Mouse (Mus musculus) liver, postnatal 0 days (tissue): ENCODE measurements at regions not wholly inside any gene's neighbourhood (a gene's known extent, or its start where the extent isn't known, plus 50 kb on each side); places are given as distances from the start of the nearest gene placed in this dataset.

Experiments used
- ATAC-seq: fragments of 200-750 bp; cut with Nextera tagmentation; 2 replicates; pipeline ENCODE4 v1.8.0; 2017; ENCODE audit warnings: mild to moderate bottlenecking, moderate library complexity
- DNase-seq: peaks from one replicate; pipeline ENCODE4 v3.0.0-alpha.2; 2016
- H3K27ac ChIP-seq: fragments of 300-500 bp; sonication (generic); 2 replicates; pipeline ENCODE4 v1.5.1; 2014; ENCODE audit warnings: antibody characterized with exemption, moderate library complexity, mild to moderate bottlenecking, low read depth
- H3K27me3 ChIP-seq: fragments of 300-500 bp; sonication (generic); 2 replicates; pipeline ENCODE4 v1.6.1; 2014; ENCODE audit warnings: low read length, control low read depth, mixed read lengths; ENCODE audit not compliant: insufficient read depth
- H3K36me3 ChIP-seq: fragments of 300-500 bp; sonication (generic); replicated peaks from 2 replicates; pipeline ENCODE4 v1.6.1; 2014; ENCODE audit warnings: mild to moderate bottlenecking, control low read depth, low read length, moderate library complexity, mixed read lengths; ENCODE audit not compliant: insufficient read depth
- H3K4me1 ChIP-seq: fragments of 300-500 bp; sonication (generic); 2 replicates; pipeline ENCODE4 v1.6.1; 2014; ENCODE audit warnings: antibody characterized with exemption, mild to moderate bottlenecking, control low read depth; ENCODE audit not compliant: insufficient read depth
- H3K4me2 ChIP-seq: fragments of 300-500 bp; sonication (generic); 2 replicates; pipeline ENCODE4 v1.6.1; 2014; ENCODE audit warnings: low read depth, mild to moderate bottlenecking, low read length, moderate library complexity, mixed read lengths
- H3K4me3 ChIP-seq: fragments of 300-500 bp; sonication (generic); 2 replicates; pipeline ENCODE4 v1.5.1; 2014; ENCODE audit warnings: low read depth, low read length
- H3K9ac ChIP-seq: fragments of 300-500 bp; sonication (generic); replicated peaks from 2 replicates; pipeline ENCODE4 v1.6.1; 2014; ENCODE audit warnings: mild to moderate bottlenecking, moderate library complexity
- H3K9me3 ChIP-seq: fragments of 300-500 bp; sonication (generic); 2 replicates; pipeline ENCODE4 v1.6.1; 2016; ENCODE audit warnings: mild to moderate bottlenecking, control low read depth, low read length, mixed read lengths
- CTCF ChIP-seq: sonication (generic); IDR thresholded peaks from 2 replicates; pipeline ENCODE4 v1.5.1; 2016; ENCODE audit warnings: antibody characterized with exemption, low read depth
- EP300 ChIP-seq: IDR thresholded peaks from 2 replicates; pipeline ENCODE4 v1.6.1; 2016; ENCODE audit warnings: antibody characterized with exemption, low read depth, mild to moderate bottlenecking
- WGBS: fragments of 180-500 bp; shearing (Covaris S2); extraction: QIAGEN DNeasy Blood & Tissue Kit; methylation state at CpG from one replicate; pipeline ENCODE4 v1.1.7; 2014; ENCODE audit not compliant: insufficient replicate concordance; 5-methylcytosine and 5-hydroxymethylcytosine counted together

- Histone ChIP-seq H3K4me2 (no peak overlapping the region), H3K4me1 (no peaks in the 10 kb centered on the region), H3K36me3 (no peaks in the 10 kb centered on the region), H3K27ac (no peak overlapping the region), H3K27me3 (no peaks in the 10 kb centered on the region), H3K9ac (no peak overlapping the region), H3K9me3 (no peaks in the 10 kb centered on the region), H3K4me3 (no peak overlapping the region)
- TF ChIP-seq CTCF (no peak), EP300 (no peak)
- 73% methylated on average over 3 of the region's 3 CpGs for WGBS
- ATAC-seq (no peak), DNase-seq (no peak)
These were observed 610.0 kb downstream of the Prkd1 start for GRCm38 (mm10) chr12:50038808-50039374.

- 75% methylated on average over 2 of the region's 2 CpGs for WGBS
- Histone ChIP-seq H3K4me1 (no peaks in the 10 kb centered on the region), H3K9ac (no peak overlapping the region), H3K27ac (no peak overlapping the region), H3K27me3 (no peaks in the 10 kb centered on the region), H3K4me3 (no peak overlapping the region), H3K9me3 (no peaks in the 10 kb centered on the region), H3K4me2 (no peak overlapping the region), H3K36me3 (no peaks in the 10 kb centered on the region)
- ATAC-seq (no peak), DNase-seq (no peak)
- TF ChIP-seq CTCF, result no peak
- TF ChIP-seq EP300, result no peak
These were observed 587.6 kb downstream of the Prkd1 start for GRCm38 (mm10) chr12:50061286-50061685.

GRCm38 (mm10) chr12:50066394-50066793 lies 582.5 kb downstream of the Prkd1 start:
- H3K27me3 ChIP-seq, result no peaks in the 10 kb centered on the region
- no peak for TF ChIP-seq EP300
- H3K9ac ChIP-seq, result no peak overlapping the region
- DNase-seq (no peak), ATAC-seq (no peak)
- H3K4me1 ChIP-seq, result no peaks in the 10 kb centered on the region
- no peak overlapping the region for H3K27ac ChIP-seq
- no peak overlapping the region for H3K4me3 ChIP-seq
- 73% methylated on average over 4 of the region's 4 CpGs for WGBS
- H3K4me2 ChIP-seq, result no peak overlapping the region
- no peaks in the 10 kb centered on the region for H3K9me3 ChIP-seq
- no peaks in the 10 kb centered on the region for H3K36me3 ChIP-seq

DNA sequence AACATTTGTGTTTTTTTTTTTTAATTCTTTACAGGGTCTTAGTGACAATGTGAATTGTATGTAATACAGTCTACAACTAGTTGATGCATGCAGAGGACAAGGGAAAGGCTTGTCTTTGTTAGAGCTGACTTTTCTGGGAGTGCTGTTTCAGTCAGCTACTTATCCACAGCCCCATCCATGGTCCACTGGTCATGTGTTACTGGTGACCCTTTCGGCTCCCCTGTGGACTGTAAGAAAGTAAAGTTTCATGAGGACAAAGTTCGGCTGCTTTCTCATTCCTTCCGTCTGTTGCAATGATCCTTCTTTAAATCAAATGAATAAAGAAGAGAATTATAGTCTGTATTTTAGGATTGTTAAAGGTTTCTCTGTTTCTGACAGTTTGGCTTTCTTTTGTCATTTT lies 577.1 kb downstream of the Prkd1 start:
- H3K27ac ChIP-seq, result no peak overlapping the region
- H3K4me3 ChIP-seq, result no peak overlapping the region
- no peak overlapping the region for H3K9ac ChIP-seq
- ATAC-seq (no peak), DNase-seq (no peak)
- H3K4me1 ChIP-seq, result no peaks in the 10 kb centered on the region
- H3K27me3 ChIP-seq, result no peaks in the 10 kb centered on the region
- H3K4me2 ChIP-seq, result no peak overlapping the region
- 74% methylated on average over 3 of the region's 3 CpGs for WGBS
- H3K36me3 ChIP-seq, result no peaks in the 10 kb centered on the region
- no peak for TF ChIP-seq CTCF
- no peak for TF ChIP-seq EP300
- H3K9me3 ChIP-seq, result no peaks in the 10 kb centered on the region

DNA sequence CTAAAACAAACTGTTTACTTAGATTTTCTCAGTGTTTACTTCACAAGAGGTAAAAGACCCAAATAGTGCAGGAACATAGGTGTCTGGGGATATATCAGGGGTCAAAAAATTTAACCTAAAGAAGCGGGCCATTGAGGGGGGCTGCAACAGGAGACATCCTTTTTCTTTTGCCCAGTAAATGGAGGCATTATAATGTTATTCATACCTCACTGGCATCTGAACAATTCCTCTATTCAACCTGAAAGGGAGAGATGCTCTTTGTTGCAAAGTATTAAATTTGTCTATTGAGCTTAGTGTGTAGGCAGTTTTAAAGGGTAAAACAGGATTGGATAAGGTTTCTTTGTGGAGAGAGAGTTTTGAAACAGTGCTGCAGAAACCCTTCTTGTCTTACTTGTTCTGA lies 576.5 kb downstream of the Prkd1 start:
- no peaks in the 10 kb centered on the region for H3K9me3 ChIP-seq
- H3K9ac ChIP-seq, result no peak overlapping the region
- ATAC-seq (no peak), DNase-seq (no peak)
- H3K4me3 ChIP-seq, result no peak overlapping the region
- no peaks in the 10 kb centered on the region for H3K4me1 ChIP-seq
- H3K36me3 ChIP-seq, result no peaks in the 10 kb centered on the region
- H3K27ac ChIP-seq, result no peak overlapping the region
- H3K27me3 ChIP-seq, result no peaks in the 10 kb centered on the region
- no peak for TF ChIP-seq EP300
- no peak overlapping the region for H3K4me2 ChIP-seq
- 63% methylated on average over 1 of the region's 1 CpGs for WGBS

DNA sequence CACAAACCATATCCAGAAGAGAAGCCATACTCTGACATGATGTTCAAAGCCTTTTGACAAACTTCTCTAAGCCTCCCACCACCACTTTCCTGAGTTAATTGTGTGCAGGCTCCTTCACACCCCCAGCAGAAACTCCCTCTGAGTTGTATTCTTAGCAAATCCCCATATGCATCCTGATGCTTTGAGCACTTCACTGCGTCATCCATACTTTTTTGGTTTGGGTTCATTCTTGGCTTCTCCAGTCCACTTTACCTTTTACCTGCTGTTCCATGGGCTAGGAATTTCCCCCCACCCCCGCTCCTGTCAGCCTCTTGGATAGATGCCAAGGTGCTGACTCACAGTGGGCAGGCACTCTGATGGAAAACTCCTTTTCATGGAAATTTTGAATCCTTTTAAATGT lies 575.2 kb downstream of the Prkd1 start:
- ATAC-seq, result no peak
- H3K4me3 ChIP-seq, result no peak overlapping the region
- H3K27ac ChIP-seq, result no peak overlapping the region
- no peaks in the 10 kb centered on the region for H3K9me3 ChIP-seq
- no peaks in the 10 kb centered on the region for H3K27me3 ChIP-seq
- DNase-seq, result no peak
- 57% methylated on average over 2 of the region's 2 CpGs for whole genome bisulfite sequencing
- no peaks in the 10 kb centered on the region for H3K4me1 ChIP-seq
- no peak overlapping the region for H3K9ac ChIP-seq
- no peaks in the 10 kb centered on the region for H3K36me3 ChIP-seq
- no peak overlapping the region for H3K4me2 ChIP-seq
- TF ChIP-seq CTCF (no peak), EP300 (no peak)

DNA sequence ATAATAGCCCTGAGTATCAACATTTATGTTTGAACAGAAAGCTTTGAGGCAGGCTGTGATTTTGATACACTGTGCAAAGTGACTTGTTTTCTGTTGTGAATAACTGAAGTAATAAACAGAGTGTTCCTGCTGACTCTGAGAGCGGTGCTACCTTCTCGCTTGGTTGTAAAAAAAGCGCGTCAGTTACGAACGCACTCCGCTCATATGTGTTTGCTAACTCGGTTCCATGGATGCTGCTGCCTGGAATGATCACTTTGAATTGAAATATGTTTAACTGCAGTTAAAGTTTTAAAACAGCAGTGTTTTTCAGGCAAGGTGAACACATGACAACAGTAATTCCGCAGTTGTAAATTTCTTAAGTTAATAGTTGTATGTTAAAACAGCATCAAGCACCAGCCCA lies 567.7 kb downstream of the Prkd1 start:
- Histone ChIP-seq H3K4me2 (no peak overlapping the region), H3K9ac (no peak overlapping the region), H3K9me3 (no peaks in the 10 kb centered on the region), H3K27me3 (no peaks in the 10 kb centered on the region), H3K27ac (no peak overlapping the region), H3K4me3 (no peak overlapping the region), H3K4me1 (no peaks in the 10 kb centered on the region), H3K36me3 (no peaks in the 10 kb centered on the region)
- ATAC-seq, result no peak
- TF ChIP-seq CTCF (no peak), EP300 (no peak)
- no peak for DNase-seq
- 88% methylated on average over 9 of the region's 9 CpGs for WGBS
